Mouse (Mus musculus) kidney, embryonic 15.5 days (tissue): ENCODE measurements around the gene Smr2. TPM values are rescaled to one million over a fixed set of nuclear protein-coding genes. Genes with fewer than 3 reads are reported as not detected.
"Not testable (repeated sequence)": the region's sequence is repeated elsewhere in the genome, so short reads cannot be mapped to it uniquely, and the experiment has no call there.

Experiments used
- ATAC-seq: fragments of 200-750 bp; cut with Nextera tagmentation; replicated peaks from 2 replicates; pipeline ENCODE4 v1.8.0; 2017; ENCODE audit warnings: moderate TSS enrichment; ENCODE audit not compliant: low FRiP score
- H3K27ac ChIP-seq: fragments of 300-500 bp; sonication (generic); 2 replicates; pipeline ENCODE4 v1.5.1; 2015; ENCODE audit warnings: mild to moderate bottlenecking, inconsistent platforms
- H3K27me3 ChIP-seq: fragments of 300-500 bp; sonication (generic); 2 replicates; pipeline ENCODE4 v1.6.1; 2015; ENCODE audit warnings: inconsistent platforms
- H3K36me3 ChIP-seq: fragments of 300-500 bp; sonication (generic); 2 replicates; pipeline ENCODE4 v1.6.1; 2015; ENCODE audit warnings: inconsistent platforms
- H3K4me1 ChIP-seq: fragments of 300-500 bp; sonication (generic); 2 replicates; pipeline ENCODE4 v1.6.1; 2015; ENCODE audit warnings: inconsistent platforms
- H3K4me2 ChIP-seq: fragments of 300-500 bp; sonication (generic); 2 replicates; pipeline ENCODE4 v1.6.1; 2015; ENCODE audit warnings: moderate library complexity, mild to moderate bottlenecking, inconsistent platforms
- H3K4me3 ChIP-seq: fragments of 300-500 bp; sonication (generic); replicated peaks from 2 replicates; pipeline ENCODE4 v1.5.1; 2015; ENCODE audit warnings: mild to moderate bottlenecking, inconsistent platforms
- H3K9ac ChIP-seq: fragments of 300-500 bp; sonication (generic); 2 replicates; pipeline ENCODE4 v1.6.1; 2015; ENCODE audit warnings: mild to moderate bottlenecking, inconsistent platforms
- H3K9me3 ChIP-seq: fragments of 300-500 bp; sonication (generic); replicated peaks from 2 replicates; pipeline ENCODE4 v1.6.1; 2016; ENCODE audit warnings: inconsistent platforms
- WGBS: fragments of 180-500 bp; shearing (Covaris S2); methylation state at CpG from one replicate; pipeline ENCODE4 v1.1.7; 2015; ENCODE audit warnings: mixed read lengths; 5-methylcytosine and 5-hydroxymethylcytosine counted together
- polyA plus RNA-seq: library from polyadenylated mRNA; unstranded; fragments of >200 nt; fragmentation: Nextera tagmentation; extraction: Ambion mirVana; gene quantifications from 2 replicates; pipeline ENCODE4 v1.2.1, GENCODE M21; 2015

Smr2 gene
- not detected in 2 replicates for polyA plus RNA-seq

DNA sequence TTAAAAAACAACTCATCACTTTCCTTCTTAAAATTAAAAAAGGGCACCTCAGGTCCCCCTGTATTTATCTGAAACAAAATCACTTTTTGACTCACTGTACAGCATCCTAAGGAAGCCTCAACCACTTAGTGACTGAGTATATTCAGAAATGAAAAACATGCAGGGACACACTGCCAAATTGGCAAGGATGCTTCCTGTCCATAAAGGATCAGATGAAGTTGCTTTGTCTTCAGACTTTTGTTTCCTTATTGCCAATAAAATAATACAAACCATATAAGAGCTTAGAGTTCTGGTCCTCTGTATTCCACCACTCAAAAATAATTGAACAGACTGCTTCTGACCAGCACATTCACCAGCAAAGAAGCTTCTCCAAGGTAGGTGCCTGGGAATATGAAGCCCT lies at the start of gene Smr2:
TSS of gene Smr2 (plus strand) at position 301 of the 400 bp plus-strand sequence.
- H3K9me3 ChIP-seq, H3K36me3 ChIP-seq, H3K9ac ChIP-seq, H3K27me3 ChIP-seq, H3K4me1 ChIP-seq, ATAC-seq, H3K4me2 ChIP-seq, H3K4me3 ChIP-seq, H3K27ac ChIP-seq: not testable (repeated sequence)

DNA sequence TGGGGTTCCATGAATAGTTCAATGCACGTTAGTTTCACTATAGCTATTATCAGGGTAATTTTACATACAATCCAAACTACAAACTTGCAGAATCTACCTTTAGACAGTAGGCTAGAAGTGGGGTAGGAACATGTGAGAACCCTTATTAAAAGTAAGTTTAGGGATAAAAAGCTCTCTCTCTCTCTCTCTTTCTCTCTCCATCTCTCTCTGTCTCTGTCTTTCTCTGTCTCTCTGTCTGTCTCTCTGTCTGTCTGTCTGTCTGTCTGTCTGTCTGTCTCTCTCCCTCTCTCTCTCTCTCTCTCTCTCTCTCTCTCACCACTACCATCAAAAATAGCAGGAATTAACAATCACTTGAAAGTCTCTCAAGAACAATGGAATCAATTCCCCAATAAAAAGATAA lies 25.1 kb downstream of the Smr2 start, which contains the start of gene Gm11116:
TSS of gene Gm11116 (minus strand) at position 101 of the 400 bp plus-strand sequence.
- Histone ChIP-seq H3K4me2 (no peak within 1 kb of the TSS), H3K4me3 (no peak within 1 kb of the TSS), H3K27me3 (no peaks in the 10 kb centered on the region), H3K36me3 (no peaks in the 10 kb centered on the region), H3K9ac (no peak within 1 kb of the TSS), H3K27ac (no peak within 1 kb of the TSS), H3K4me1 (no peaks in the 10 kb centered on the region), H3K9me3 (no peaks in the 10 kb centered on the region)
- 83% methylated on average over 1 of the region's 1 CpGs for WGBS
- no peak for ATAC-seq

GRCm38 (mm10) chr5:88153999-88154398 lies 67.6 kb downstream of the Smr2 start, which contains the start of gene Gm11115:
Gm11115 (minus strand) TSS chr5:88154099.
- Histone ChIP-seq H3K9ac (no peak within 1 kb of the TSS), H3K4me2 (no peak within 1 kb of the TSS), H3K27me3 (no peaks in the 10 kb centered on the region), H3K36me3 (no peaks in the 10 kb centered on the region), H3K27ac (no peak within 1 kb of the TSS), H3K9me3 (no peaks in the 10 kb centered on the region), H3K4me1 (no peaks in the 10 kb centered on the region), H3K4me3 (no peak within 1 kb of the TSS)
- ATAC-seq, result no peak

Other genes with a start within 250 kb of the Smr2 start
- not detected in 2 replicates for gene Odam, start 201.5 kb upstream of the Smr2 start, polyA plus RNA-seq
- gene Csn3, start 161.0 kb upstream of the Smr2 start, polyA plus RNA-seq, result 0.42 and 0.67 TPM in 2 replicates
- not detected in 2 replicates for gene 2310003L06Rik, start 117.1 kb upstream of the Smr2 start, polyA plus RNA-seq
- not detected in 2 replicates for gene Gm28434, start 117.0 kb upstream of the Smr2 start, polyA plus RNA-seq
- not detected in 2 replicates for gene Cabs1, start 107.1 kb upstream of the Smr2 start, polyA plus RNA-seq
- gene Smr3a, start 84.0 kb upstream of the Smr2 start, polyA plus RNA-seq, result not detected in 2 replicates
- not detected in 2 replicates for gene Gm11116, start 25.0 kb downstream of the Smr2 start, polyA plus RNA-seq
- not detected in 2 replicates for gene Gm11115, start 67.5 kb downstream of the Smr2 start, polyA plus RNA-seq
- not detected in 2 replicates for gene Gm7714, start 182.4 kb downstream of the Smr2 start, polyA plus RNA-seq
- not detected in 2 replicates for gene Prol1, start 230.8 kb downstream of the Smr2 start, polyA plus RNA-seq